Mouse (Mus musculus): ENCODE data around the gene Nudt9. TPM values are rescaled to one million over a fixed set of nuclear protein-coding genes. Genes with fewer than 3 reads are reported as not detected.
"Not testable (repeated sequence)": the region's sequence is repeated elsewhere in the genome, so short reads cannot be mapped to it uniquely, and the experiment has no call there.

Gene Nudt9
- total RNA-seq (2021): 10 to 100 TPM; 43.7 to 48.9 TPM
- long read RNA-seq, experiment 1, transcript Nudt9-201 (8 exons, 1,488 nt): major isoform, 51 of 71 reads
- long read RNA-seq, experiment 1, partial matches to known transcripts: 0 of 71 reads
- long read RNA-seq, experiment 1, other reads (novel, unspliced or antisense): 20 of 71 reads
- long read RNA-seq, experiment 2, transcript Nudt9-201 (8 exons, 1,488 nt): major isoform, 86 of 95 reads
- long read RNA-seq, experiment 2, partial matches to known transcripts: 0 of 95 reads
- long read RNA-seq, experiment 2, other reads (novel, unspliced or antisense): 9 of 95 reads

DNA sequence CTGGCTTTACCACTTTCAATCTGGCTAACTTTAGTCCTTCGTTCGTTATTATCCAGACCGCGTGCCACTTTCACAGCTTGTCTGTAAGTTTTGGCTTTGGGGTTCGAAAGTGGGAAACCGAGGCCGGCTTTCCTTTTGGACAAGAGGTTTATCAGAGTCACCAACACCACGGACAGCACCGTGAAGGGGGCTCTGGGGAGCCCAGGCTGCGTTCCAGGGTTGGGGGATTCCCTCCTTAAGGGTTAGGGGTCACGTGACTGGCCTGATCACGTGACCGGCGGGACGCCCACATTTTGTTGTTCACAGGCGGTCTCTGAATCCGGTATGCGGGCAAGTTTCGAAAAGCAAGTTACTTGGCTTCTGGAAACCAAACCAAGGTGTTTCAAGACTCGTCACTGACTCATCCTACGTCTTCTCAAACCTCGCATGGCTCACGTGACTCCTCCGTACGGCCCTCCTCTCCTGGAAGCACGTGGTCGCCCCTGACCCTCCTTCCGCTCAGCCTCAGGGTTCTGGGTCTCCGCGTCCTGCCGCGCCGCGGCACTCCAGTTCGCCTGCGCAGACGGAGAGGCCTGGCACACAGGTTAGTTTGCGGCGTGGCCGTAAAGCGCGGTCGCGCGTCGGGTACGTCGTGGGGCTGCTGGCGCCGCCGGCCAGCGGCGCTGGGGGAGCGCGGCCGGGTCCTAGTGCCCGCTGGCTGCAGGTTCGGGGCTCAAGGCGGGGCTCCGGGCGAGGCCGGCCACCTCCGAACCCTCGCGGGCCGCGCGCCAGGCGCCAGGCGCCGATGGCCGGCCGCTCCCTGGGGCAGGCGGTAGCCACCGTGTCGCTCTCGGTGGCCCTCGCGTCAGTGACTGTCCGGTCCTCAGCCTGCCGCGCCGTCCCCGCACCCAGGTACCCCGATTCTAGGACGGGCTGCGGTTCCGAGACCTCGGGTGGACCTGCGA is at the start of gene Nudt9:
Gene Nudt9 (plus strand): TSS at position 51 of the 944 bp plus-strand sequence.
- peak; percentile 95 for DNase-seq

DNA sequence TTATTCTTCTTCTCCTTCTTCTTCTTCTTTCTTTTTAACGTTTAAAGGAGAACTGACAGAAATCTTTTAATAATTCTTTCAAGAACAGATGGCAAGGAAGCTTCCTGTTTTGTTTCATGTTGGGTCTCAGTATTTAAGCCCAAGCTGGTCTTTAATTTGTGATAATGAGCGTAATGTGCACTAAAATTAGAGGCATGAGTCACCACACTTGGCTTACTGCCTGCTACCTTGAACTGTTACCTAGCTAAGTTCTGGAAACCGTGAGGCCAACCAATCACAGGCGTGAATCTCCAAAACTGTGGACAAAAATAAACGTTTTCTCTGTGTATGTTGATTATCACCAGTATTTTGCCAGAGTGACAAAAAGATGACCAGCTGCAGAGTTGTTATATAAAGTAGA is 47.4 kb upstream of the Nudt9 start:
- no peak for DNase-seq

DNA sequence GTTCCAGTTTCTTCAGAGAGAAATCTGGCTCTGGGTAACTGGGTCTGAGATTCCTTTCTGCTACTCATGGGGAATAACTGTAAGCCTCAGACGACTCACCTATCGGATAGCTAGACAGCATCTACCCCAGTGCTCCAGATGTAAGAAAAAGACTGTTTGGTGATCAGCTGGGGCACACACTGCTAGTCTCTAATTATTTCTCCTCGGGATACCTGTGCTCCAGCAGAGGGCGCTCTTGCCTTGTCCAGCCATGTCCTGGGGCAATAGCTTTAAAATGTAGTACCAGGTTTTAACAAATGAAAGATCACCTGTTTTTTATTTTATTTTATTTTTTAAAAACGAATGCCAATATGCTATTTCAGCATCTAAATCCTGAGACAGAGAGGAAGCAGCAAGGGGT is 46.4 kb upstream of the Nudt9 start:
- peak; percentile 89 for DNase-seq

DNA sequence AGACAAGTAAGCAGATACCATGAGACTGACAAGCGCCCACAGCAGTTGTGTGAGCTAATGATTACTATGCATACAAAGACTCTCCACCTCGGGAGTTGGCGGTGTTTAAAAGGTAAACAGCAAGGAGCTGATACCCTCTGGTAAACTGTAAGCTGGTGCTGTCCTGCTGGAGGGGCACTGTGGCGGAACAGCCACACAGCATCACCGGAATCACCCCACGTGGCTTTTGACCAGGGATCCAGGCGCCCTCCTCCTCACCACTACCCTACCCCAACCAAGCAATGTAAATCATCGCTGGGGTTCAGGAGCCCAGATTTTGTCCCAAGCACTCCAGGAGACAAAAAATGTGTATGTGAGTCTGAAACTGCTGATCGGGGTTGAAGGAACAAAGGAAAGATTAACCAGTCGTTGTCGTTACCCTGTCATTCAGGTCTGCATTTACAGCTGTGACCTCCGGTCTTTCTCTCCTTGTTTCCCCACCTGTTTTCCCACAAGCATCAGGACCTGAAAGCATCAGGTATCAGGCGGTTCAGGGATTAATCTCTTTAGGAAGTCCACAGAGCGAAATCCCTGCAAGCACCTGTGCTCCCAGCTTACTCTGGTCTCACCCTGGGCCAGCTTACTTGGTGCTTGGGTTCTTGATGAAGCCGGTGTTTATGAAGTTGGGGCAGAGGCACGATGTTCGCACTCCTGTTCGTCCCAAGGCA is 43.4 kb upstream of the Nudt9 start:
- no peak for DNase-seq

DNA sequence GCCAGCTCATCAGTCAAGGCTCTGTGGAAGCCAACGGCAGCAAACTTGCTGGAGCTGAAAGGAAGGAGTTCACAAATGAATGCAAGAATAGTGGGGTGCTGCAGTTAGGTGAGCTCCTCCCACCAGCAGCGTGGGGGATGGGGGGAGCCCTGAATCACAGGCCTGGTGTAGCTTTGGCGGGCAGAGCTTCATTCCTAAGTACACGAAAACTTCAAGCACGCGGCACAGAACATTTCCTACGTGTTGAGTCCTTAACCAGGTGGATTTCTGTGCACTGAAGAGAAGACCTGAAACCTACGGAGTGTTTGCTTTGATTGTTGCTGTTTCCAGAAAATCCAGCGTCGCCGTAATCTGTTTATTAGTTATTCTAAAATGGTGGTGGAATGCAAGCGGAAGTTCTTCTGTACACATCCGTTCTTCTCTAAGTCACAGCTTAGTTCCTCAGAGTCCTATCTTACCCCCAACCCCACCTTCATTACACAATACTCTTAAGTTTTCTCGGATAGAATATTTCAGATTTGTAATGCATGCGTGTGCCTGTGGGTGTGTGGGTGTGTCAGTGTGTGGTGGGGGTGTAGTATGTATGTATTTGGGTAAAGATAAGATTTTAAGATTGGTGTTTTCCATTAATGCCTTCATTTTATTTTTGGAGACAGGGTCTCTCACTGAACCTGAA is 42.7 kb upstream of the Nudt9 start:
- no peak for DNase-seq

DNA sequence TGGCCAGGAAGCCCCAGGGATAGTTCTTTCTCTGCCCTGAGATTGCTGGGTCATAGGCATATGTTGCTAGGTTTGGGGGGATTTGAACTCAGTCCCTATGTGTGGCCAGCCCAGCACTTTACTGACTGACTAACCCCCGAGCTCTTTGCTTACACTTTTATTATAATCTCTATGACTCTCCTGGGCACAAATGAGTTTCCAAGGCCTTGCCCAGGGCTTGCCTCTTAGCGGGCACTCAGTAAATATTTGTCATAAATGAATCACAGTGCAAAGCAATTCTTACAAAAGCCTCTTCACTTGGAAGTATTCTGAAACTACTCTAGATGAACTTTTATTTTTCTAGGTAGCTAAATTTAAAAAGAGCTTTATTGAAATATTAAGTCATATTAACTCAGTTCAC is 42.2 kb upstream of the Nudt9 start:
- no peak for DNase-seq

DNA sequence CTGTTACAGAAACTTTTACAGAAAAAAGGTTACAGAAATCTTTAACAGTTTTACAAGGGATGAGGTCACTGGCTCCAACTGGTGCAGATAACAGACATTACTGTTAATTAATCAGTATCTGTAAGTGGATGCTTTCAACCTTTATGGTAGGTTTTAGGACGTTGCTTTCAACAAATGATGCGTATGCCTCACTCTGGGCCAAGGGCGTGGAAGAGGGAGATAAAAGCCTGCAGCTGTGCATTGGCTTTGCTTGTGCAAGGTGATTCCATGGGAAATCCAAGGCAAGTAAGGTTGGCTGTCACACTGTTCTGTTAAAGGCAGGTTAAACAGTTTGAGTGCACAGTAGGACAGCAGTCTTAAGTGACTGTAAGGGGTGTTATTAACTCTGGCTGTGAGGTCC is 39.3 kb upstream of the Nudt9 start:
- no peak for DNase-seq

DNA sequence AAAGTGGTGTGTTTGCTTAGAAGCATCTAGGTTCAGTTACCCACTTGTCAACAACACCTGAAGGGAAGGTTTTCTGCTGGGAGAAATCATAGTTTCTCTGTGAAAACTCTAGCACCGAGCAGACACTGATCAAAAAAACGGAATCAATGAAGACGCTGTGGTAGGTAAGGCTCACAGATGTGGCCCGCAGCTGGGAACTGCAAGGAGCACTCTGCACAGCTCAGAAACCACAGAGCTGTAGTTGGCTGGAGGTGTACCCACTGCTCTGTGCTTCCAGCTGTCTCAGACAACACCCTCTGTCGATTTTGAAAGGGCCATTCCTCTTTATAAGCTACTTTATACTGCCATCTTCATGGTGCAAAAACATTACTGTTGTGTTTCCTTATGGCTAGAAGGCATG is 38.3 kb upstream of the Nudt9 start:
- DNase-seq: no peak

DNA sequence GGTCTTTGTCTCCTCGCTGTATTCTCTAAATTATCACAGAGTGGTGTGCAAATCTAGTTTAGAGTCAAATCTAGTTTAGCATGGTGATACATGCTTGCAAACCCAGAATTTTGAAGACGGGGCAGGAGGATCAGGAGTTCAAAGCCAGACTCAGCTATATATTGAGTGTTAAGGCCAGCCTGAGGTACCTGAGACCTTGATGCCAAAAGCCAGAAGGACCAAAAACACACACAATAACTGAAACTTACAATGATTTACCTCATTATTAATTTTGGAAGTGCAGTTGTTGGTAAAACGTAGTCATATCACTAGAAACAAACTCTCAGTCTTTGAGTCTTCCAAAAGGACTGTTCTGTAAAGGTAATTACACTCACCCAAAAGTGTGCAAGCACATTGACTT is 36.7 kb upstream of the Nudt9 start:
- DNase-seq: no peak

DNA sequence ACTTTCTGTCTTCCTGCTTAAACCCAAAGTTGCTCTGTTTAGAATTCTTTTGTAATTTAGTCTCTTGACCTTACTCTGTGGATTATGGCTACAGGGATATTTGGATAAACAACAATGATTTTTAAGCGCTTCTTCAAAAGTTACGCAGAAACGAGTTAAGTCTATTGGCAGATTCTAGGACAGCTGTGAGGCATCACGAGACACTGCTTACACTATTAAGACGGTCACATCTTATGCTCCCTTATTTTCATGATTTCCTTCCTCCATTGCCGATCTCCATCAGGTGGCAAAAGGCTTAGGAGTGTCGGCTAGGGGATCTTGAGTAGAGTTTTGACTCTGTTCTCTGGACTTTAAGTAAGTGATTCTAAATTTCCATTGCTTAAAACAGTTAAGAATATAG is 35.8 kb upstream of the Nudt9 start:
- DNase-seq: no peak

DNA sequence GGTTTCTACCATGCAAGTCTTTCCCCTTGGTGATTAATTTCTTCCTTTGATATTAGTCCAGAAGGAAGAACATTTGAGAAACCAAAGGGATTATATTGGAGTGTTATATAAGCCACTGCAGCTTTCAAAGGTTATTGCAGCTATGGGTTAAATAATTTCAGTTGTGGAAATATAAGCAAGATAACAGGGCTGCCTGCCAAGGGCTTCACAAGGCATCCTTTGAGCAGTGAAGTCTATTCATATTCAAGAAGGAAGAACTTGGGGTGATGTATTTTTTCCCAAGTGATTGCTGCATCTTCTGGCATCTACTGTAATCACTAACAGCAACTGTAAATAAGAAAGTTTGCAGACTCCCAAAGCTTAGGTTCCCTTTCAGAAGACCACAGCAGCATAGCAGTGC is 34.7 kb upstream of the Nudt9 start:
- no peak for DNase-seq

DNA sequence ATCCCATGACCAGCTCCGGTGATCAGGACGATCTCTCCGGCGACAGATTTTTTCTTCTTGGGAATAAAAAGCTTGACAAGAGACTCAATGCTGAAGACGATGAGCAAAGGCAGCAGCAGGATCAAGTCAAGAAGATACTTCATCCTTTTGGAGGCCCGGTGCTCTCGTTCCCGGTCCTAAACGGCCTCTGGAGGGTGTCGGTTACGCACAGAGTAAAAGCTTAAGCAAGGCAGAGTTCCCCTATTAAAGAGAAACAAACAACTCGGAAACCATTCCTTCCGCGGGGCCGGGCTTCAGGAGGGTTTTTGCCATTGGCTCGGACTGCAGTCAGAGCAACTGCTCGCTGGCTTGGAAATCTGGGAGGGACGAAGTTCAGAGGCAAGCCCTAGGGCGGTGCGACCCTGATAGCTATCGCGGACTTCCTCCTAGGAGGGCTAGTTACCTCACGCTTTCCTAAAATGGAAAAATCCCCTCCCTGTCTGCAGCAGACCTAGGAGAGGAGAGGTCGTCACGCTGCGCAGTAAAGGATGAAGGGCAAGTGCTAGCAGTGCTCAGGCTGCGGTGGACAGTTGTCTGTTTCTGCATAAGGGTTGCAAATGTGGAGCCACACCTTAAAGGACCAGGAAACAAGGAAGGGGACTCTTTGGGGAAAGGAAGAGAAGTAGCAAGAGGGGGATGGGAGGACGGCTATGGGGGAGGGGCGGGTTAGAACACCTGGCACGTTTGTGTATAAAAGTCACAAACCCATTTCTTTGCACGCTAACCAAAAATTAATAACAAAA is 24.3 kb upstream of the Nudt9 start, which contains the start of gene Hsd17b11:
Gene Hsd17b11 (minus strand): TSS at position 323 of the 782 bp plus-strand sequence.
- peak; percentile 74 for DNase-seq

DNA sequence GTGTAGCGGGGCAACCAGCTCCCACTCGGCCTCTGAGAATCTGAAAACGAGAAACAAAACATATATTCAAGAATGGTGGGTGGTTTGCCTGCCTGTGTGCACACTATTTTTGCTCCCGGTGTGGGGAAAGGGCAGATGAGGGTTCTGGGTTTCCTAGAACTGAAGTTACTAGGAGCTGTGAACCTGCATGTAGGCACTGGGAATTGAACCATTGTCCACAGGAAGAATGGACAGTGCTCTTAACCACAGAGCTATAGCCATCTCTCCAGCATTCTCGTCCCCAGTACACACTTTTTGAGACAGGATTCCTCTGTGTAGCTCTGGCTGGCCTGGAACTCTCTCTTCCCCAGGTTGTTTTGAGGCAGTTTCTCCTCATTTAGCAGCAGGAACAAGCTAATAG is 23.5 kb upstream of the Nudt9 start:
- DNase-seq: no peak

DNA sequence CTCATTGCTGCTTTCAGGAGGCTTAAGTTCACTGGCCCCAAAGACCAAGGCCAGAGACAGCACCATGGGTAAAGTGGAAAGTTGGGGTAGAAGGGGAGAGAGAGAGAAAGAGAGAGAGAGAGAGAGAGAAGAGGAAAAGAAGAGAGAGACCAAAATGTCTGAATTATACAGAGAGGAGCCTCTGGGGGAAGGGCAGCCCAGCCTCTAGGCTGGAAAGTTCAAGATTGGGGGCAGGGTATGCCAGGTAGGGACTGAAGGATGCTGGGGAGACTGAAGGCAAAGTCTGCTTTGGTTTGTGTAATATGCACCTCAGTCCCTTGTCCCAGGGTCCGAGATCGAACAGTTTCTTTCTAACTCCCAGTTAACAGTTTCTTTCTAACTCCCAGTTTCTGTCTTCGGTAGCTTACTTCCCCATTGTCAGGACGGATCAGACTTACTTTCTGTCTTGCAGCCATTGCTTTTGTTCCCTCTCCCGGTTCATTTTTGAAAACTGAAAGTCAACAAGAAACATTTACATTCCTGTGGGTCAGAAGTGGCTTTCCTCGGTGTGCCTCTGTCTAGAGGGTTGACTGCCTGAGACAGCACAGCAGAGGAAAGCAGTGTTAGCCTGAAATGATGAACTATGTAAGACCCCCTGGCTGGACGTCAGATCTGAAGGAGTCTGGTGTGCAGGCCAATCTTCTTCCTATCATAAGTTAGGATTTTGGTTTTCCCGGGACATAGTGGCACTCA is 22.7 kb upstream of the Nudt9 start:
- DNase-seq: no peak

DNA sequence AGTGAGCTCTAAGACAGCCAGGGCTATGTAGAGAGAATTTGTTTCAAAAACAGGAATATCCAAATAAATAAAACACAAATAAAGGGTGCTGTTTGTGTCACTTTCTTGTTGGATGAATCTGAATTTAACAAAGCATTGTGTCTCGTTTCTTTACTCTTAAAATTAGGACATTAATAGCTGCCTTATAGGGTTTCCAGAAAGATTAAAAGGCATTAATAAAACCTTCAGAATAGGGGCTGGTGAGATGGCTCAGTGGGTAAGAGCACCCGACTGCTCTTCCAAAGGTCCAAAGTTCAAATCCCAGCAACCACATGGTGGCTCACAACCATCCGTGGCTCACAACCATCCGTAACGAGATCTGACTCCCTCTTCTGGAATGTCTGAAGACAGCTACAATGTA is 21.9 kb upstream of the Nudt9 start:
- DNase-seq: not testable (repeated sequence)

DNA sequence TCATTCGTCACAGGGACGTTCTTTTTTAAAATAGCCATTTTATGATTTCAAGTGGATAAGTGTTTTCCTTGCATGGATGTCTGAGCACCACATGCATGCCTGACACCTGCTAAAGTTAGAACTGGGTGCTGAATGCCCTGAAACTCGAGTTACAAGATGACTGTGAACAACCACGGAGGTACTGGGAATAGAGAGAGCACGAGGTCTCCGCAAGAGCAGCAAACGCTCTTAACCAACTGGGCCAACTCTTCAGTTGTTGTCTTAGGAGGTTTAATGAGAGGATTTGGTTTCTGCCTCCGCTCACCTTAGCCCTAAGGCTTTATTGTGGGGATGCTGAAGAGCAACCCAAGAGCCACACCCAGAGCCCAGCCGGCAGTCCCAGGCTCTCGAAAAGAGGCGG is 21.3 kb upstream of the Nudt9 start:
- DNase-seq: no peak

DNA sequence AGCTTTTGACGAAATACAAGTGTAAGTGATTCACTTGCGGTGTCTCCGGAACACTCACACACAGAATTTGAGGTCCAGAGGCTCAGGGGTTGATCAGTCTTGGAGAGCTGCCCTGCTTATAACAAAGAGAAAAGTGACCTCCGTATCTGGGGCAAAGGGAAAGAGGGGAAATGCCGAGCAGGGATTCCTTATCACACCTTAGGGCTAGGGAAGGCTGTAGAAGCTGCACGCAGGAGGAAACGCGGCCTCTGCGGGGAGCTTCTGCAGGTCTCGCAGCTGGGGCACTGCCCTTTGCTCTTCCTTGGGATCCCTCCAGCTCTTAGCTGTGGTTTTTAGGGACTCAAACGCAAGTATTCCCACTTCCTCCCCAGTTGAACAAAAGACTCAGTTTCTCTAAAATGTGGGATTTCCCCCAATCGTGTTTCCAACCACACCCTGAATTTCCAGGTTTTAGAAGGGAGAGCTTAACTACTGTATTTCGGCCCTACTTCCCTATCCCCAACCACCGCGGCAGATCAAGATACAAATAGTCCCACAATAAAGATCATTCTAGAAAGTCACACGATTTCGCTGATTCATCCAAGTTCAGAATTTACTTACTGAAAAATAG is 20.8 kb upstream of the Nudt9 start:
- no peak for DNase-seq

DNA sequence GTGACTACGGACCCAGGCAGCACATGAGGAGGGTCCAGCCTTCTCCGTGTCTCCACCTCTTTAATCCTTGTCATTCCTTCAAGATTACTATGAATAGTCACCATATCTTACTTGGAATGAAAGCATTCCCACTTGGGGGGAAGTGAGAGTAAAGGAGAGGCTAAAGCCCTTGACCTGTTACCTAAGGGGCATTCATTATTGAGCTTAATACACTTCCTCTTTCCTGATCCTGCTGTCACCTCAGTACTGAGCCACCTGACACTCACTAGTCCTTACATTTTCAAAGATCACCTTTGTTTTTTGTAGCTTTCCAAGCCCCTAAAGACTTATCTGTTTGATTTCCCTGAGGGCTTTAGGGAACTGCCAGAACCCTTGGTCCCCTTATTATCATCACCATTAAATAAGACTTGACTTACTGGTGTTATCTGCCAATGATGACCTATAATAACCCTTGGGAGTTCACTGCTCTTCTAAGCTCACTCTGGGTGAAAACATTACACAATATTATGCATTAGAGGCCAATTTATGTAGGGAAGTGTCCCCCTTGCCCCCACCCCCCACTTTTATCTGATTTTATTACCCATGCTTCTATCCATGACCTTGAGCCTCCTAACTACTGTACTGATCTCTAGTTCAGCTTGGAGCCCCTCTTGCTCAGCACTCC is 13.5 kb upstream of the Nudt9 start:
- DNase-seq: no peak

DNA sequence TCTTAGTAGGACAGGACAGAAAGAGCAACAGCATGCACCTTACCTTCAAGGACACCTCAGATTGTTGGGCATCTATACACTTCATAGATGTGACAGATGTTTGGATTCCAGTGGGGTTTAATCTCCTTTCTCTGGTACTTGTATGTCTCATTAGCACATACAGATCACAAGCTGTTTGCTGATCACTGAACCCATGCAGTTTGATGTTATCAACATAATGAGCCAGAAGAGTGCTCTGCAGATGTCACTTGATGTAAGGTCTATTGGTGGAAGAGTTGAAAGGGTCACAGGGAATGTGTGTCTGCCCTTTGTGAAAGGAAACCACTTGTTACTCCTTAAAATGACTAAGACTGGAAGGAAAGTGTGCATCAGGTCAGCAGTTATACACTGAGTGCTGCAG is 11.0 kb upstream of the Nudt9 start:
- DNase-seq: no peak

DNA sequence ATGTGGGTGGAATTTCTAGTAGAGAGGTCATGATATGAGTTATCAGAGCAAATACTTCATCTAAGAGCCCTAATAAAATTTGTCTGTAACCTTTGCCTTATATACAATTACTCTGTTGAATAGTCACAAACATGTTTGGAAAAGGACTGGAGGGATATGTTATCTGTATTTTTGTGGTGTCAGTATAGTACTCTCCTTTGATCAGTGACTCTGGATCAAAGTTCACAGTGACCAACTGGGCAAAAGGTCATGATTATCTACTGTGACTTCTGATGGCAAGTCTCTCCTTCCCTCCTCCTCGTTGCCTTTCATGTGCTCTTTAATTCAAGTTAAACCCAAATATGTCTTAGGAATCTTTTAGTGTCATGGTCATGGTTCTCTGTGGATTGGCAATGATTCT is 10.3 kb upstream of the Nudt9 start:
- no peak for DNase-seq
